Mouse (Mus musculus): ENCODE measurements around the gene Fgd6. TPM values are rescaled to one million over a fixed set of nuclear protein-coding genes. Genes with fewer than 3 reads are reported as not detected.

The Fgd6 gene
- total and polyA plus RNA-seq, 3 experiments, result 1.2 to 2.8 TPM; not detected in 1

DNA sequence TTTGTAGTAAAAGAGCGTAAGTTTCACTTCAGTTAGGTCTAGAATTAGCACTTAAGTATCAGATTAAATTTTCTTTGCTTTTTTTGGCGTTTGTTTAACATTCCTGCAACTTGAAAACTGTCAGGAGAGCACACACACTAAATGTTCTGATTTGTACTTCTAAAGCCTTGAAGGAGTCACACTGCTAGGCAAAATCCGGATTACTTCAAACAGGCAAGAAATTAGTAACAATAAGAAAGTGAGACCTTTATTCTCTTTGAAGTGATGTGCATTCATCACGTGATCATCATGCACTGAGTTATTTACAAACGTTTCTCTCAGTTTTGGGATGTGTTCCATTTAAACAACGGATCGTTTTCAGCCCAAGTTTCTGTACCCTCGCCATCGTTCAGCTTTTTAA lies 1.4 kb downstream of the Fgd6 start:
- Histone ChIP-seq H3K27ac (ENCODE audit: control insufficient read depth, low read depth, low read length) (no peak overlapping the region), H3K4me3 (ENCODE audit: control insufficient read depth in 1 of 2, insufficient read depth in 1 of 2, low read depth in 2 of 2, low read length in 2 of 2) (peak overlapping the region in 1 of 2 experiments; percentile 88; a peak in 2 of 4 replicates), H3K36me3 (ENCODE audit: control insufficient read depth in 1 of 2, insufficient read depth in 2 of 2, low read length in 2 of 2) (peaks cover 0 to 18% of the 10 kb centered on the region in 2 experiments; a peak in 2 of 4 replicates), H3K9me3 (replicated peaks; ENCODE audit: insufficient read depth, low read length) (no peaks in the 10 kb centered on the region), H3K79me2 (ENCODE audit: control insufficient read depth, insufficient read depth, low read length, poor library complexity) (peaks cover 22% of the 10 kb centered on the region), H3K4me1 (ENCODE audit: control insufficient read depth in 1 of 2, insufficient read depth in 2 of 2, low read length in 2 of 2) (peaks cover 9 to 11% of the 10 kb centered on the region in 2 experiments), H3K9ac (ENCODE audit: control insufficient read depth, low read depth, low read length, poor library complexity, severe bottlenecking) (no peak overlapping the region; the same call in 1 of the 2 replicates), H3K27me3 (ENCODE audit: control insufficient read depth in 1 of 2, insufficient read depth in 2 of 2, low read length in 2 of 2) (no peaks in the 10 kb centered on the region)
- DNase-seq (ENCODE audit: low read depth, low spot score), result peak; percentile 18
- TF ChIP-seq RAD21 (IDR thresholded peaks at IDR 0.05; ENCODE audit: low read depth, low read length) (no peak), USF2 (IDR thresholded peaks at IDR 0.05; ENCODE audit: borderline replicate concordance in 1 of 2, insufficient read depth in 1 of 2, low read depth in 1 of 2, low read length in 2 of 2) (0 out of 4 replicates have a peak, but pooled peaks of 1 of the 2 experiments have one; percentile 7), USF1 (IDR thresholded peaks at IDR 0.05; ENCODE audit: low read depth, low read length) (peak; percentile 76), BHLHE40 (IDR thresholded peaks at IDR 0.05; ENCODE audit: borderline replicate concordance, low read depth, low read length) (no peak)

DNA sequence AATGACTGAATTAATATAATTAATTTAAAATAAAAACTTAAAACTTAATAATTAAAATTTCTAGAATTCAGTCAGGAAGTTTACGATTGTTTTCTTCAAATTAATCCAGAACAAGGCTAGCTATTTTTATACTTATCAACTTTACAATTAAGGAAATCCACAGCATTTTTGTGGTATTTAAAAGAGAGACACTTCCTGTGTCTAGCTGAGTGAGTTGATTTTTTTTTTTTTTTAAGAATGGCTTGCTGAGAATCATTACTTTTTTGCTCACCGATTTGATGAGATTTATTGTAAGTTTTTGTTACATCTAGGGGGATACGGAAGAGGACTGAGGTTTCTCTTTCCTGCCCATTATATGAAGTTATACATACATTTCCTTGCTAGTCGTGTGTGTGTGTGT lies 1.8 kb downstream of the Fgd6 start:
- TF ChIP-seq ZNF384 (IDR thresholded peaks at IDR 0.05; ENCODE audit: low read depth, low read length) (peak; percentile 82), RCOR1 (IDR thresholded peaks at IDR 0.05; ENCODE audit: low read depth, low read length) (peak; percentile 38; the same call in 1 of the 2 replicates), MYB (IDR thresholded peaks at IDR 0.05; ENCODE audit: low read depth, low read length) (no peak)
- Histone ChIP-seq H3K27ac (ENCODE audit: control insufficient read depth, low read depth, low read length) (no peak overlapping the region), H3K9me3 (replicated peaks; ENCODE audit: insufficient read depth, low read length) (no peaks in the 10 kb centered on the region), H3K4me3 (ENCODE audit: control insufficient read depth in 1 of 2, insufficient read depth in 1 of 2, low read depth in 2 of 2, low read length in 2 of 2) (no peak overlapping the region), H3K27me3 (ENCODE audit: control insufficient read depth in 1 of 2, insufficient read depth in 2 of 2, low read length in 2 of 2) (no peaks in the 10 kb centered on the region), H3K79me2 (ENCODE audit: control insufficient read depth, insufficient read depth, low read length, poor library complexity) (peaks cover 22% of the 10 kb centered on the region), H3K9ac (ENCODE audit: control insufficient read depth, low read depth, low read length, poor library complexity, severe bottlenecking) (no peak overlapping the region), H3K36me3 (ENCODE audit: control insufficient read depth in 1 of 2, insufficient read depth in 2 of 2, low read length in 2 of 2) (peaks cover 0 to 18% of the 10 kb centered on the region in 2 experiments; a peak in 2 of 4 replicates), H3K4me1 (ENCODE audit: control insufficient read depth in 1 of 2, insufficient read depth in 2 of 2, low read length in 2 of 2) (peaks cover 9 to 11% of the 10 kb centered on the region in 2 experiments)
- DNase-seq (ENCODE audit: low read depth, low spot score), result no peak

DNA sequence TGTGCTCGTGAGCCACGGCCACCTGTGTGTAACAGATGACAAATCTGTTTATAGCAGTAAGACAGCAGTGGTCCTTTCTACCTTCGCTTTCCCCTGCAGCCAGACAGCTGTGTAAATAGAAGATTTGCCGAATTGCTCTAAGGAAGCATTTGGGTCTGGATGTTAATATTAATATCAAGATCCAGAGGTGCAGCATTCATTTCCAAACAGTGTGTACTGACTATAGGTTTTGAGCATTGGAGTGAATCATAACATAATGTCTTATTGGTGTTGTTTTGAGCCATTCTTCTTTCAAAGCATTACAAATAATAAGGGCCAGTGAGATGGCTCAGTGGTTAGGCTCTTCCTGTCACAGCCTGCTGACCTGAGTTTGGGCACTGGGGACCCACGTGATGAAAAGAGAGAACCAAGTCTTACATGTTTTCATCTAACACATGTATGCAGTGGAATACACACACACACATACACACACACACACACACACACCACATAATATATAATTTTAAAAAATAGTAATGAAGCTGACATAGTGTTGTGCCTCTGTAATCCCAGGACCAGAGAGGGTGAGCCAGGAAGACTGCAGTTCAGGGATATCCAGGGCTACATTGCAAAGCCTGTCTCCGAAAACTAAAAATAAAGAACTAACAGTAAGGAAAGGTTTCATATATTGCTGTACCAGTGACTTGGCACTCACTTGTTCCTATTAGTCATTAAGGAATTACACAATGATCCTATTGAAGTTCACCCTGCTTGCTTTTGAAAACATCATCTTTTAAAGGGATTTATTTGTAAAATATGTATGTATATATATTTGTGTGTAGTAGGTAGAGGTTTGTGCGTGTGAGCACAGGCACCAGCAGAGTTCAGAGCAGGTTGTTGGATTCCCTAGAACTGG lies 2.8 kb downstream of the Fgd6 start:
- Histone ChIP-seq H3K27ac (ENCODE audit: control insufficient read depth, low read depth, low read length) (no peak overlapping the region), H3K79me2 (ENCODE audit: control insufficient read depth, insufficient read depth, low read length, poor library complexity) (peaks cover 18% of the 10 kb centered on the region), H3K9ac (ENCODE audit: control insufficient read depth, low read depth, low read length, poor library complexity, severe bottlenecking) (no peak overlapping the region), H3K4me3 (ENCODE audit: control insufficient read depth in 1 of 2, insufficient read depth in 1 of 2, low read depth in 2 of 2, low read length in 2 of 2) (no peak overlapping the region), H3K4me1 (ENCODE audit: control insufficient read depth in 1 of 2, insufficient read depth in 2 of 2, low read length in 2 of 2) (peaks cover 9 to 11% of the 10 kb centered on the region in 2 experiments), H3K9me3 (replicated peaks; ENCODE audit: insufficient read depth, low read length) (no peaks in the 10 kb centered on the region), H3K27me3 (ENCODE audit: control insufficient read depth in 1 of 2, insufficient read depth in 2 of 2, low read length in 2 of 2) (no peaks in the 10 kb centered on the region), H3K36me3 (ENCODE audit: control insufficient read depth in 1 of 2, insufficient read depth in 2 of 2, low read length in 2 of 2) (peaks cover 0 to 16% of the 10 kb centered on the region in 2 experiments; a peak in 2 of 4 replicates)
- DNase-seq (ENCODE audit: low read depth, low spot score), result no peak
- TF ChIP-seq TAL1 (IDR thresholded peaks at IDR 0.05; ENCODE audit: low read length), result no peak
- no peak for TF ChIP-seq POLR2AphosphoS5 (IDR thresholded peaks at IDR 0.05; ENCODE audit: borderline replicate concordance, low read depth, low read length)
- TF ChIP-seq BHLHE40 (IDR thresholded peaks at IDR 0.05; ENCODE audit: borderline replicate concordance, low read depth, low read length), result no peak
- TF ChIP-seq MAZ (IDR thresholded peaks at IDR 0.05; ENCODE audit: low read depth, low read length), result no peak
- TF ChIP-seq ELF1 (IDR thresholded peaks at IDR 0.05; ENCODE audit: low read depth, low read length), result no peak
- no peak for TF ChIP-seq CTCF (IDR thresholded peaks at IDR 0.05 in 2 of 3, conservative IDR thresholded peaks at IDR 0.05 in 1 of 3; ENCODE audit: control insufficient read depth in 1 of 3, insufficient read depth in 1 of 3, low read depth in 2 of 3, low read length in 3 of 3, poor library complexity in 1 of 3, severe bottlenecking in 1 of 3)
- TF ChIP-seq ETS1 (IDR thresholded peaks at IDR 0.05; ENCODE audit: low read depth, low read length), result no peak
- TF ChIP-seq EP300 (IDR thresholded peaks at IDR 0.05; ENCODE audit: low read depth in 1 of 2, low read length in 2 of 2), result no peak
- TF ChIP-seq RCOR1 (IDR thresholded peaks at IDR 0.05; ENCODE audit: low read depth, low read length), result no peak
- TF ChIP-seq NELFE (IDR thresholded peaks at IDR 0.05; ENCODE audit: low read depth, low read length), result no peak
- no peak for TF ChIP-seq NRF1 (IDR thresholded peaks at IDR 0.05; ENCODE audit: insufficient read depth, low read depth, low read length, poor library complexity, severe bottlenecking)
- TF ChIP-seq ZMIZ1 (IDR thresholded peaks at IDR 0.05; ENCODE audit: low read depth, low read length), result no peak
- TF ChIP-seq USF2 (IDR thresholded peaks at IDR 0.05; ENCODE audit: borderline replicate concordance in 1 of 2, insufficient read depth in 1 of 2, low read depth in 1 of 2, low read length in 2 of 2), result no peak
- TF ChIP-seq MEF2A (IDR thresholded peaks at IDR 0.05; ENCODE audit: extremely low read depth, insufficient replicate concordance, low read depth, low read length, poor library complexity, severe bottlenecking), result no peak

All from MEL (cell line).